Mouse (Mus musculus): ENCODE data around the gene Rpl36a.
"Not testable (repeated sequence)": the region's sequence is repeated elsewhere in the genome, so short reads cannot be mapped to it uniquely, and the experiment has no call there.

The Rpl36a gene

DNA sequence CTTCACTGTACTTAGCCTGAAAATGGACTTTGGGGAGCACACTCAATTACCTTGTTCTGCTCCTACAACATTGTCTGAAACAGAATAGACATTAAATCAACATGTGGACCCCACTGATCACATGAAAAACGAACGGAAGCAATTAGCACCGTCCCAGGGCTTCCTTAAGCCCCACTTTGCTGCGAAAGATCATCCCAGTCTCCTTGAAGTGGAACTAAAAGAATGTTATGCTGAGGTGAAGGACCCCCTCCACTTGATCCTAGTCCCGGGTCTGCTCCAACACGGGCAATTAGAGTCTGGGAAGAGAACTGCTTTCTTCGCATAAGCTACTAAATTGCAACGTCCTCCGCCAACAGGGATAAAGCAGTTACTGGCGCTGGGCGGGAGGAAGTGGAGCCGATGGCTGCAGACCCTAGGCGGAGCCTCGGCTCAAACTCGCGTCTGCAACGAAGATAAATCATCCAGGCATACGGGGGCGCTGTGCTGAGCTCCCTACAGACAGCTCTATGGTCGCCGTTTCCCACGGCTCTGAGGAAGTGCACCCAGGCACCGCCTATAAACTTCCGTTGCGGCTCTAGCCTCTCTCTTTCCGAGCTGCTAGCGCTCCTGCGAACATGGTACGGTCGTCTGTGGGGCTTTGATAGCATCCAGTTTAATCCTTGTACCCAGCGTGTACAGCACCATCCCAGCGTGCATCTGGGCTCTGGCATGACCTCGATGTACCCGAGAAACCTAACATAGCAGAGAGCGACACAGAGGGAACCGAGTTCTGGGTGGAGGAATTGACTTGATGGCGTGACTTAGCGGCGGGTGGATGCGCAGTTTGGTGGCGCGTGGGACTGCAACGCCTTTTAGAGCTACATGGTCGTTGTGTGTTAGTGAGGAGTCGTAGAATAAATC is at the start of gene Rpl36a:
Gene Rpl36a, plus strand, starts transcription at position 552 of the 900 bp plus-strand sequence.
- peak; percentile 78 for DNase-seq (ENCODE audit: low read depth, low spot score)

DNA sequence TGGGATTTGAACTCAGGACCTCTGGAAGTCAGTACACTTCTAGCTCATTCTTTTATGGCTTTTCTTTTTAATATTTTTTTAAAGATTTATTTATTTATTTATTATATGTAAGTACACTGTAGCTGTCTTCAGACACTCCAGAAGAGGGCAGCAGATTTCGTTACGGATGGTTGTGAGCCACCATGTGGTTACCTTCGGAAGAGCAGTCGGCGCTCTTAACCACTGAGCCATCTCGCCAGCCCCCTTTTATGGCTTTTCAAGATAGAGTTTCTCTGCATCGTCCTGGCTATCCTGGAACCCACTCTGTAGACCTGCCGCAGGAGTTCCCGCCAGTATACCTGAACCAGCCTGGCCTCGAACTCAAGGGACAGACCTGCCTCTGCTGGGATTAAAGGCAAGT is 45.7 kb upstream of the Rpl36a start:
- DNase-seq (ENCODE audit: low read depth, low spot score): not testable (repeated sequence)

DNA sequence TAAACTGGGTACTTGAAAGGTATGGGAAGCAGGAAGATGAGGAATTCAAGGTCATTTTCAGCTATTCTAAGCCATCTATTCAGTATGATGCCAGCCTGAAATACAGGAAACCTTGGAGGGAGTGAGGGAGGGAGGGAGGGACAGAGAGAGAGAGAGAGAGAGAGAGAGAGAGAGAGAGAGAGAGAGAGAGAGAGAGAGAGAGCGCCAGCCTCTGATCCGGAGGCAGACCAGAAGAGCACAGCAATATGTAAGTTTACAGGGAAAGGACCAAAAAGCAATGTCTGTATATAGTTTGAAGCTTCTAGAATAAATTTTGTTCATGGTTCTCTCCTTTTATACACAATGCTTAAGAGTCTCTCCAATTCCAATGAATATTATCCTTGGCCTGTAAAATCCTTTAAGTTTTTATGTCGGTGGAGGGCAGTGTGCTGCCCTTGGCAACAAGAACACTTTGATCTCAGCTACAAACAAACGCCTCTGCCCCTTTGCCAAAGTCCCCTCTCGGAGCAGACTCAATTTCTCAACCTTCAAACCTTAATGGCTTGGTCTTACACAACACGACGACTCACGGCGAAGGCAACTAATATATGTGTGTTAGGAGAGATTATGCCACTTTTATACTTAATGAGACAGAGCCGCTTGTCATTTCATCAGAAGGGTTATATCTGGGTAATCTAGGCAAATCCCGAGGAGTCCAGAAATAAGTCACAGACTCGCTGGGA is 44.9 kb upstream of the Rpl36a start:
- DNase-seq (ENCODE audit: low read depth, low spot score): no peak

DNA sequence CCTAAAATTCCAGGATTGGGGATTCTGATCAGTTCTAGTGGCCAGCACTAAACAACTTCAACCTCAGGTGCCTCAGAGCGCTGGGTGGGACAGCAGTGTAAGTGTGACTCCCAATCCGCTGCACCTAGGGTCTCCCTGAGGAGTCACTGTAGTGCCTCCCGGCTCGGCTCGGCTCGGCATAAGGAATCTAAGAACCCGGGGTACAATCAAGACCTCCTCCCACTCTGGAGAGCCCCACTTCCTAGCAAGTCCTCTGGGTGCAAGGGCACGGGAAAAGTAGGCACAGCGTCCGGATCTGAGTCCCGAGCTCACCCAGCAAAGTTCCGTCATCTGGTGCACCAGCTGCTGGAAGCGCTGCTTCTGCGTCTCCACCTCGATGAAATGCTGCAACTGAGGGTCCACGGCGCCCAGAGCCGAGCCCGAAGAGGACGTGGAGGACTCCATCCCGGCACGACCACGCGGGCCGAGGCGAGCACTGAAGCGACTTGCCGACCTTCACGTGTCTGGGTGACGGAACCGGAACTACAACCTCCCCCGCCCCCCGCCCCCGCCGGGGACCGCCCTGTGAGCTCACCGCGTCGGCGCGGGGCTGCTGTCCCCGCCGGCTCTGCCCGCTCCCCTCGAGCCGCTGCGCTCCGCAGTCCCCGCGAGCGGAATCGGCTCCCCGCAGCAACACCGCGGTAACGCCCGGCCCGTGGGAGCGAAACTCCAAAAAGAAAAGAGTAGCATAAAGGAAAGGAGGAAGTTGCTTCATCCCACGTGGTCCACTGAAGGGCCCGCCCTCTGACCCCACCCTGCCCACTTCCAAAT is 44.1 kb upstream of the Rpl36a start, which contains the start of gene Timm8a1:
Gene Timm8a1, minus strand, starts transcription at position 721 of the 810 bp plus-strand sequence.
- peak; percentile 18 for DNase-seq (ENCODE audit: low read depth, low spot score)

DNA sequence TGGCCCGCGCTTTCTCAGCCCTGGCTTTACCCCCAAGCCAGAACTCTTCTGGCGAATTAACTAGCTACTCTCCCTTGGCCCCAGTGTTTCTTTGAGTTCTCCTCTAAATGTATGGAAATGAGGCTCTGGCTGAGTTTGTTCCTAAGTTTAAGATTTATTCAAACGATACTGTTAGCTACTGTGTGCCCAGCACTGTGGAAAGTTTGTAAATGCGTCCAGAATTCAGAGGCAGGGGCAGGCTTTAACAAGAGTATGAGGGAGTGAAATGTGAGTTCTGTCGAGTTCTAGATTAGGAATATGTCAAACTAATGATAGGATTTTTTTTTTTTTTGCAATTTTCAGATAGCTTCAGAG is 43.5 kb upstream of the Rpl36a start:
- no peak for DNase-seq (ENCODE audit: low read depth, low spot score)

DNA sequence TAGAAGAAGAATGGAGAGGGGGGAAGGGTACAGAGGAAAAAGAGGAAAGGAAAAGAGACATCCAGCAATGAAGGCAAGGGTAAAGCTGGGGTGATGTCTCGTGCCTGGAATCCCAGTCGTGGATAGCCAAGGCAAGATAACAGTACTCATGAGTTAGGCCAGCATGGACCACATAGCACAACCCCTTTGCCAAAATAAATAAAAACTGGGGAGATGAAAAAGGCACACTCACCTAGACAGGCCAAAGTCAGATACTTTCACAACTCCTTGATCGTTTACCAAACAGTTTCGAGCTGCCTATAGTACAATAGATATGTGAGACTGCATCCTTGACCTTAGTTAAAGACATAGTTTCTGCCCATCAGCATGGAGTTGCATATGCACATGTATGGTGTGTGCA is 38.1 kb upstream of the Rpl36a start:
- no peak for DNase-seq (ENCODE audit: low read depth, low spot score)

DNA sequence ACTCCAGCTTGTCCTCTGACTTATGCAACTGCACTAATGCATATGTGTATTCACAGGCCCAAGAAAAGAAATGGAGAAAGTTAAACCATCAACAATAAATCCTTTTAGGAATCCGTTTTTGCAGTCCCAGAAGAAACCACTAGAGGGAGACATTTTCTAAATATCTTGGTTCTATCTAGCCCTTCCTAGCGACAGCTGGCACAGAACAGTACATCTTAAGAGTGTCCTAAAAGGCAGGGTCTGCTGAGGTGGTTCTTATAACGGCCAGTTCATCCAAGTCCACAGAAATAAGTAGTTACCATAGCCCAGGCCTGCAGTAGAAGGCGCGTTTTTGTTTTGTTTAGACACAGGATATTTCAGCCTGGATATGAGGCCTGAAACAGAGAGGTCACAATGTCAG is 34.6 kb upstream of the Rpl36a start:
- DNase-seq (ENCODE audit: low read depth, low spot score): no peak

DNA sequence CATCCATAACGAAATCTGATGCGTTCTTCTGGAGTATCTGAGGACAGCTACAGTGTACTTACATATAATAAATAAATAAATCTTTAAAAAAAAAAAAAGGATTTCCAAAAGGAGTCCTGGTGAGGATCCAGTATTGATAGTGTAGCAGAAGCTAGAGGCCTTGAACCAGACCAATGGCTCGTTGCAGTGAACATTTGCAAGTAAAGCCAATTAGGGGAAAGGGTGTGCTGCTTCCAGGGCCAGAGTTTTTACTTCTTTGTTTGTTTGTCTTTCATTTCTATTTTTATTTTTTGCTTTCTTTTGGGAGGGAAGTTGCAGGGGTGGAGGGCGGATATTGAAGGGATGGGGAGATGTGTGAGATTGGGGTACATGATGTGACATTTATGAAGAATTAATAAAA is 32.1 kb upstream of the Rpl36a start:
- no peak for DNase-seq (ENCODE audit: low read depth, low spot score)

DNA sequence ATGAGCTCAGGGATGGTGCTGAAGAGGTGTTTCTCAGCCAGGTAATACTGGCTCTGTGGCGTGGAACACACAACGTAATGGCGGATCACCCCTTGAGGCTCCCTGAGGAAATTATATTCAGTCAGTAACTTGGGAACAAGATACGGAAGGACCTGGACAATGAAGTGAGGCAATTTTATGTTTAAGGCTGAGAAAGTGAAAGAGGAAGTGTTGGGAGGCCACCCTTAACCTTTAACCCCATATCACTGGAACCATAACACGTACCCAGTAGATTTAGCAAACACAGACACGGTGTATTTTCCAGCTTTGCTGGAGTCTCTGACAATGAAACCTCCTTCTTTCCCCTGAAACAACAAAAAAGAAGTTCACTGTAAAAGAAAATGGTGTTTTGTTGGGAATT is 31.0 kb upstream of the Rpl36a start:
- no peak for DNase-seq (ENCODE audit: low read depth, low spot score)

DNA sequence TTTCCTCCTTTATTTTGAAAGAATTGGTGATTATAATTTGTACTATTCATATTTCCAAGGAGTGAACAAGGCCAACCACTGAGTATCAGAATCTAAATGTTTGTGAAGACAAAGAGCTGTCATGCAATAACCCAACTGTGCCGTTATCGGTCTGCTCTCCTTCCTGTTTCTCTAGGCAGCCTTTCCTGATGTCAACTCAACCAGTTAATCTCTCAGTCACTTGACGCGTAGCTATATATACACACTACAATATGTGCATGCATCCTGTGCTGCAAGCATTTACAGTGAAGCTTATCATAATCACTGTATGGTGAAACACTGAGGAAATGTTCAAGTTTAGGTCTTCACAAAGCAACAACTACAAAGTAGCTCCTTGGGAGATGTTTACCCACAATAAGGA is 21.1 kb upstream of the Rpl36a start:
- DNase-seq (ENCODE audit: low read depth, low spot score): no peak

DNA sequence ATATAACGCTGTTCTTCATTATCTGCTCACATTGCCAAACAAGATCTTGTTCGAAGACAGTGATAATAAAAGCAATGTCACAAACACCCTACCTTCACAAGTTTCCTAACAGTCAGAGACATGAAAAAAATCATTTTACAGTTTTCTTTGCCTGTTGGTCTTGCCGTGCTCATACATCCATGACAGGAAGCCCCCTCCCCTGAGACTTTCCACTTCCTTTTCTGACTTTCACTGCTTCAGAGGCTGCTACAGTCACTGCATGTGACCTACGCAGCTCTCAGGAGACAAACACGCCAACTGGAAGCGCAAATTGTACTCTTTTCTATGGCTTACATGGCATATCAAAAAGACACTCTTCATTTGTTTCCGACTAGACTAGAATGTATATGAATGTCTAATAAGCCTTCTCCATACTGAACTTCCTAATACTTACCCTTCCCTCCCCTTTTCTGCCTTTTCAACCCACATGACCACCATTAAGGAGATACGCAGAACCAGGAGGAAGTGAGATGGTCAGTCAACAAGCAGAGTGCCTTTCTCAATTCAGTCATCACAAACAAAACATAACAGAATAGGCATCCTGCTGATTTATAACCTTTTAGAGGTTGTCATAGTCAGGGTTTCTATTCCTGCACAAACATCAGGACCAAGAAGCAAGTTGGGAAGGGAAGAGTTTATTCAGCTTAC is 18.8 kb upstream of the Rpl36a start:
- no peak for DNase-seq (ENCODE audit: low read depth, low spot score)

DNA sequence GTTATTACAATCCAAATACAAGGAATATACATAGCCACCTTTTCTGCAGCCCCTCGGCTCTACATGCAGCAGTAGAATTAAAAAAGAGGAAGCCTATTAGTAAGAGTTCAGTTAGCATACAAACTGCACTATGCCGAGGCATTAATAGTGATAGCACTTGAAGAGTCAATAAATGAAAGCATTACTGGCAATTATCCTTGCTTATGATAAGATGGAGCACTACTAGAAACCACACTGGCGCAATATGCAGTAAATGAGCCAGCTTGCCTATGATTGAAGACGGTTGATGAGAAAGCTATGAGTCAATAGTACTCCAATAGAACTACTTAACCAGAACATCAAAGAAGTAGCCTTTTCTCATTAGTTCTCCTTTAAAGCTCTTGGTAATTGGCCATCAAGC is 7.6 kb upstream of the Rpl36a start:
- DNase-seq (ENCODE audit: low read depth, low spot score): no peak

DNA sequence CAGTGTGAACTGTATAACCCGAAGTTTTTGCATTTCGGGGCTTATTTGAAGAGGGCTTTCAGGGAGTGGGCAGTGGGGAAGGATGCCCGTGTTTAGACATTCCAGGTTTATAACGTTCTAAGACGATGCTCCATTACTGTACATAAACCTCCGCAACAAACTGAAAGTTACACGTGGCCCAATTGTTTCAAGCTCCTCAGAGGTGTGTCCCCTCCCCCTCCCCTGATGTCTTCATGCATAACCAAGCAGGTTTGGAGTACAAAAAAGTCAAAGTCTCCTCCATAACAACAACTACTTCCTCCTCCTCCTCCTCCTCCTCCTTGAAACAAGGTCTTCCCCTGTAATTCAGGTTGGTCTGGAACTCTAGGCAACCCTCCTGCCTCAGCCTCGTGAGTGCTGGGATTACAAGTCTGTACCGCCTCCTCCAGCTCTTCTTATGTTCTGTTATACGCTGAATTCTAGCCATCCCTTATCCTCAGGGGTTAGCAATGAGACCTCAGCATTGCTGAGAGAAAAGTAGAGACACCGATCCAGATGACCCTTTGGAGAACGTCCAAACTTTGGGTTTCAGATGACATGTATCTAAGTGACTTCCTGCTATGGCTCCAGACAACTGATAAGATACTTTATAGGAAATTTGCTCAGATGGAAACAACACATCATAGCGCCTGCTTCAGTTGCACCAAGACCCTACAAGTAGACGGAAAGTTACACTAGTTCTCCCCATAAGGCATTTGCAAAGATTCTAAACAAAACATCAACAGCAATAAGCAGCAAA is 4.7 kb upstream of the Rpl36a start:
- DNase-seq (ENCODE audit: low read depth, low spot score): no peak

DNA sequence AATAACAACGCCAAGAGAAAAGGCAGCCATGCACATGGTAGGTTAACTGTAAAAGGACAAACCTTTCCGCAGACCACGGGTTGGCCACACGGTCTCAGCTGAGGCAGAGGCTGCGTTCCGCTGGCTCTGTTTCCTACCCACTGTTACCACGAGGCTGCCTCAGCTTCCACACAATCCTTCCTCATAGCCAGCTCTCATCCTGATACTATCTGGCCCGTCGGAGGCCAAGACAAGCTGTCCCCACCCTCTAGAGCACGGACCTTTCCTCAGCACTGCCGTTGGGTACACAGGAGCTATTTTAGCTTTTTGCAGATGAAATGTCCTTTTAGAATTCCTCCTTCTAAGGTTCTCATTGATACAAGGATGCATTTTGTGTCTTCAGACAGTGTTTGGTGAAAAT is 3.2 kb upstream of the Rpl36a start:
- DNase-seq (ENCODE audit: low read depth, low spot score): no peak

DNA sequence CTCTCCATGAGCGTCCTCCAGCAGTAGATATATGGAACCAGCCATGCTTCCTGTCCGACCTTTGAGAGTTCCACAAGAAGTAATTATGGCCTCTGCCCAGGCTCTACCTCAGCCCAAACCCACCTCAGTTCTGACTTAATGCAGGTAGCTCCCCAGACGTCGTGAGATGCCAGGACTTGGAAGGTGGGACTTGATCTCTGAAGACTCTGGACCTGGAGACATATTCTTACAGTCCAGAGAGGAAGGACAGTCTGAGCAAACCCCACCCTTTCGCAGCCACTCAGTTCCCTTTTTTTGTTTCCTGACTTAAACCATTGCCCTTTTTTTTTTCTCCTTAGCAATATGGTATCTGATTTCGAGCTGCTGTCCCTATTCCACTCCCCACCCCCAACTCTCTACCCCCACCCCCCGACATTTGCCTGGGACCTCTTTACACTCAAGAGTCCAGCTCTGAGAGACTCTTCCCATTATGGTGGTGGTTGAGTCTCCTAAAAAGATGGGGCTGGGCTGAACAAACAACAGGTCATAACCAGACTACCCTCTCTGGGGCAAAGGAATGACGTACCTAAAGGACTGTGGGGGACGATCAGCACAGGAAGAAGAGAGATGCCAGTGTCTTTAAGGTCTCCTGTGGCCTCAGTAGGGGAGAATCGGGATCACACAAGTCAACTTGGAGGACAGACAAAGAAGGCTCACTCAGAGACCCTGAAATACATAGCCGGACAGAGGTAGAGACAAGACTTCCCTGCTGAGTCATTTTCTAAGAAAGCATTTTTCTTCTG is 2.4 kb upstream of the Rpl36a start, which contains the start of gene Btk:
Gene Btk, minus strand, starts transcription at position 683 of the 782 bp plus-strand sequence.
- no peak for DNase-seq (ENCODE audit: low read depth, low spot score)

DNA sequence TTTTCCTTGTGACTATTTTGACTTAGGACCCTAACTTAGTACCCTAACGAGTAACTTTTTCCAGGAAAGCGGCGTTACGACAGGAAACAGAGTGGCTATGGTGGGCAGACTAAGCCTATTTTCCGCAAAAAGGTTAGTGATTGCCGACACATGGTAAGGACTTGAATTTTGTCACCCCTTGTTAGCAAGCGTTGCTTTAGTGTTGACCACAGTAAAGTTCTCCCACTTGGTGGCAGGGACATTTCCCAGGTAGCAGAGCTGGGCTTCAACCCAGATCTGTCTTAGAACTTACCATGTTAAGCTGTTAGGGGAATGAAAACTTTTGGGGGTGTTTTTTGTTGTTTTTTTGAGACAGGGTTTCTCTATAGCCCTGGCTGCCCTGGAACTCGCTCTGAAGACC is 993 bp downstream of the Rpl36a start:
- no peak for DNase-seq (ENCODE audit: low read depth, low spot score)

DNA sequence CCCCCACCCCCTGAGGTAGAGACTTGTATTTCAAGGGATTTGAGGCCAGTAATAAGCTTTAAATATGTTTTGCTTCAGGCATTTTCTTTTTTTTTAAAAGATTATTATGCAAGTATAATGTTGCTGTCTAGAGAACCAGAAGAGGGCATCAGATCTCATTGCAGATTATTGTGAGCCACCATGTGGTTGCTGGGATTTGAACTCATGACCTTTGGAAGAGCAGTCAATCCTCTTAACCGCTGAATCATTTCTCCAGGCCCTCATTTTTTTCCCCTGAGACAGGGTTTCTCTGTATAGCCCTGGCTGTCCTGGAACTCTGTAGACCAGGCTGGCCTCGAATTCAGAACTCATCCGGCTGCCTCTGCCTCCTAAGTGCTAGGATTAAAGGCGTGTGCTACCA is 2.8 kb downstream of the Rpl36a start:
- no peak for DNase-seq (ENCODE audit: low read depth, low spot score)

DNA sequence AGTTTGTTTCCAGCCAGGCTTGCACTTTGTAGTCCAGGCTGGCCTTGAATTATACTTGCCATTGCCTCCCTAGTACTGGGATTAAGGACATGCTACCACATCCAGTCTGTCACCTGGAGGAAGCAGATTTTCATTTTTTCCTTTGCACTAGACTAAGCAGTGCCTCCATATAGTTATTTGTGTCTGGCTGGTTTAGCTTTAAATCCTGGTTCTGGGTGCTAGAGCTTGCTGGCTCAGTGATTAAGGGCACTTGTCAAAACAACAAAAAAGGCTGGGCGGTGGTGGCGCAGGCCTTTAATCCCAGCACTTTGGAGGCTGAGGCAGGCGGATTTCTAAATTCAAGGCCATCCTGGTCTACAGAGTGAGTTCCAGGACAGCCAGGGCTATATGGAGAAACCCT is 3.5 kb downstream of the Rpl36a start:
- DNase-seq (ENCODE audit: low read depth, low spot score): no peak

DNA sequence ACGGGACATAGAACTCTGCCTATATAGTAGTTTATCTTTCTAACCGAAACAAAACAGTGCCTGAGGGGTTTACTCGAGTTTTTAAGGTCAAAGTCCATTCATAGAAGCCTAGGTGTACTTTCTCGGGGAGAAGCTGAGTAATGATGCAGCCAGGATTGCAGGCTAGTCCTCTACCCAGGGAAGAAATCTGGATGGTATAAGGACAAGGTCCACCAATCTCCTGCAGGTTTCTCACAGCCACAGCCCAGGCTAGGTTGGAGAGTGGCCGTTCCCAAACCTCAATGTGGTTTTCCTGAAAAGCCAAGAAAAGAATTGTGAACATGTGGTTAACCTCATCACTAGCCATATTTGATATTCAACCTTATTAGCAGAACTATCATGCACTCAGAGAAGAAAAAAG is 4.4 kb downstream of the Rpl36a start:
- DNase-seq (ENCODE audit: low read depth, low spot score): no peak
